Mouse (Mus musculus) CD4-positive, CD25-positive, alpha-beta regulatory T cell, adult 4 months (primary cell): Measurements from ENCODE around the gene Impdh2. TPM values are rescaled to one million over a fixed set of nuclear protein-coding genes. Genes with fewer than 3 reads are reported as not detected.

Source experiments
- ATAC-seq: one replicate; pipeline ENCODE4 v1.8.0; 2017
- polyA plus RNA-seq, 2 experiments: library from polyadenylated mRNA; unstranded; fragments of 100-300 nt; shearing (Covaris generic); gene quantifications; one replicate each; pipeline ENCODE4 v1.2.1; 2017

Gene Impdh2
- polyA plus RNA-seq: 100 to 1,000 TPM; 155 to 180 TPM

GRCm38 (mm10) chr9:108560227-108560841, at the start of gene Impdh2:
Impdh2 (plus strand) TSS chr9:108560286.
- ATAC-seq: peak; percentile 99

DNA sequence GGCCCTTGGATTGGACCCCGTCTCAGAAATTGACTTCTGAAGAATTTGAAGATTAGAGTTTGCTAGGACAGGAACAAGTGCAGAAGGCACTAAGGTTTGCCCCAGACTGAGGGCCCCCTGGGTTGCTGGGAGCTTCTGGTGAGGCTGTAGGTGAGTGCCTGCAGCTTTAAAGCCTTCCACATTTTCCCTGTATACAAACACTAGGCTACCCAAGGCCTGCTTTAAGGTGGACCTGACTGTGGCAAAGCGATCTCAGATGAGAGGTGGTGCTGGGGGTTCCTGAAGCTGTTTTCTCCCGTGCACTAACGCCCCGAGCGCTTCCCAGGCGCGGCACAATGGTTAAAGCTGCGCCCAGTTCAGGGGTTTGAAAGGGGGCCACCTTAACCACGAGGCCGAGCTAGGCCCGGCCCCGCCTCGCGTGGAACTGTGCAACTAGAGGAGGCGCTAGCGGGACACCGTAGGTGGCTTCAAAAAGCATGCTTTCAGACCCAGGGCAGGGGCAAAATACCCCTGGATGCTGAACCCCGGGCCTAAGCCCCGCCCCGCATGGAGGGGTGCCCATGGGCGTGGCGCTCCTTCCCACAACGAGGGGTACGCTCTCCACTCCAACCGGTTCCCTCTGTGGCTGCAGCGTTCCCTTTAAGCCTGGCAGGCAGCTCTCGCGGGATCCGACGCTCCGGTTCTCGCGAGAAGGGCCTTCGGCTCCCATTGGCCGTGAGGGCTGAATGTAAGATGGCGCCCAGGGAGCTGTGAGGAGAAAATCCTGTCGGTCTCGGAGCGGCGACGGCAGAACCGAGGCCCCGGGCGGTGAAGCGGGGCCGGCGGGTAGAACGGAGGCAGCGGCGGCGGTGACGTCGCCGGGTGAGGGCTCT, 43.5 kb upstream of the Impdh2 start, which contains the start of gene Qrich1:
Qrich1 (plus strand) TSS at position 427 of the 872 bp plus-strand sequence.
- ATAC-seq: peak; percentile 94

DNA sequence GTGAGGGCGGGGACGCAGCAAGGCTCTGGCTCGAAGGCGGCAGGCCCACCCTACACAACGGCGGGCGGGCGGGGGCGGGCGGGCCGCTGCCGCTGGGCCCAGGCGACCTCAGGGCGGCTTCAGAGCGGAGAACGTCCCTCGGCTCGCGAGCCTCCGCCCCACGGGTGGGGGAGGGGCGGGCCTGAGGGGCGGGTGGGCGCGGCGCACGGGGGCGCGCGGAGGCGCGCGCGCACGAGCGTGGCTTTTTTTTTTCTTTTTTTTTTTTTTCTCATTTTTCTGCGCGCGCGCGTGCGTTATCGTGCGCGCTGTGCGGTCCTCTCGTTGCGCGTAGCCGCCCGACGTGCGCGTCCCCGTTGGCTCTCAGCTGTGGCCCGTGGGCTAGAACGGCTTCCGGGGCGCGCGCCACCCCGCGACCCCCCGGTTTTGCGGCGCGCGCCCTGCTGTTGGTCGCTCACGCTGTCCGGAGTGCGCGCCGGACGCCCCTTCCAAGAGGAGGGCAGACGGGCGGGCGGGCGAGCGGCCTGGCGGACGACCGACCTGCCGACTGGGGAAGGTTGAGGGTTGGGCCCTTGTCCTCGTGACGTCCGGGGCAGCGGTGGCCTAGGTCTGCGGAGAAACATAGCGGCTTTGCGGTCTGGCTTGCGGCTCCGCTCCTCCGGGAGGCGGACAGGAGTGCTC, 42.7 kb upstream of the Impdh2 start:
- peak; percentile 26 for ATAC-seq

DNA sequence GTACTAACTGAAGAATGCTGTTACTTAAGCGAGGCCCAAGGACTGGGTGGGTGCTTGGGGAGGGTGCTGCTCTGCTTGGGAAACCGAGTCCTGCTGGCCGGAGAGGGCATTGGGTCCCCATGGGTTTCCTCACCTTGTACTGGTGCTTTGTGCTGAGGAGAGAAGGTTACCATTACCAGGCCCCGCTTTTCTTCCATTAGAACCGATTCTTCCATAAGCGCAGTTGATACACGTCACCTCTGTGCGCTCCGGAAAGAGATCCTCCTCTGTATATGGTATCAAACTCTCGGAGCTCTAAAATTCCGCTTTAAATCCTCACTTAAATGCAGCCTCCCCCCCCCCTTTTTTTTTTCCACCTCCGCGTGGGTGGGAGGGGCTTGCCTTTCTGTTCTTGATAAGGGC, 42.2 kb upstream of the Impdh2 start:
- ATAC-seq: peak; percentile 51

GRCm38 (mm10) chr9:108521604-108522003, 38.5 kb upstream of the Impdh2 start:
- no peak for ATAC-seq

GRCm38 (mm10) chr9:108523341-108523740, 36.7 kb upstream of the Impdh2 start:
- no peak for ATAC-seq

- ATAC-seq: no peak
Observed at GRCm38 (mm10) chr9:108525400-108525799, 34.7 kb upstream of the Impdh2 start.

GRCm38 (mm10) chr9:108530954-108531353, 29.1 kb upstream of the Impdh2 start:
- no peak for ATAC-seq

DNA sequence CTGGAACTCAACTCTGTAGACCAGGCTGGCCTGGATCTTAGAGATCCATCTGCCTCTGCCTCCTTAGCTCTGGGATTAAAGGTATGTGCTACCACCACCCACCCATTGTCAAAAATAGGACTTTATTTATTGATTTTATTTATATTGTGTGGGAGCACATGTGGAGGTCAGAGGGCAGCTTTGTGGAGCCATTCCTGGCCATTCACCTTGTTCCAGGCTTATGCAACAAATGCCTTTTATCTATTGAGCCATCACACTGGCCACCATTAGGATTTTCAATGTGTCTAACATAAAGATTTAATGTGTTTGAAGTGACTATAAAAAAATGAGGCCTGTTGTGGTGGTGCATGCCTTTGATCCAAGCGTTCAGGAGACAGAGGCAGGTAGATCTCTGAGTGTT, 28.6 kb upstream of the Impdh2 start:
- ATAC-seq: no peak

DNA sequence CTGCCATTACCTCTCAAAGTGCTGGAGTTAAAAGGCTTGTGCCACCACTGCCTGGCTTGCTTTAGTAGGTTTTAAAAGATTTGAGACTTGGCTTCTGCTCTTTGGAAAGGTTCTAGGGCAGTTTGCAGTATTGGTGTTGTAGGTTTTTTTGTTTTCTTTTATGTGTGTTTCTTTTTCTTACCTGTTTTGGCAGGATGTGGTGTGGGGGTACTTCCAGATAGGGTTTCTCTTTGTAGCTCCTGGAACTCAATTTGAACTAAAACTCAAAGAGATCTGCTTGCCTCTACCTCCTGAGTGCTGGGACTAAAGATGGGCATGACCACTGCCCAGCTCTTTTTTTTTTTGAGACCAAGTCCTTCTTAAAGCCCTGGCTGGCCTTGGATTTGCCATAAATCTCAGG, 19.2 kb upstream of the Impdh2 start:
- ATAC-seq: peak; percentile 78

- no peak for ATAC-seq
Observed at GRCm38 (mm10) chr9:108545986-108546385, 14.1 kb upstream of the Impdh2 start.

- ATAC-seq: no peak
Observed at GRCm38 (mm10) chr9:108546875-108547274, 13.2 kb upstream of the Impdh2 start.

GRCm38 (mm10) chr9:108559169-108559568, 917 bp upstream of the Impdh2 start:
- no peak for ATAC-seq

DNA sequence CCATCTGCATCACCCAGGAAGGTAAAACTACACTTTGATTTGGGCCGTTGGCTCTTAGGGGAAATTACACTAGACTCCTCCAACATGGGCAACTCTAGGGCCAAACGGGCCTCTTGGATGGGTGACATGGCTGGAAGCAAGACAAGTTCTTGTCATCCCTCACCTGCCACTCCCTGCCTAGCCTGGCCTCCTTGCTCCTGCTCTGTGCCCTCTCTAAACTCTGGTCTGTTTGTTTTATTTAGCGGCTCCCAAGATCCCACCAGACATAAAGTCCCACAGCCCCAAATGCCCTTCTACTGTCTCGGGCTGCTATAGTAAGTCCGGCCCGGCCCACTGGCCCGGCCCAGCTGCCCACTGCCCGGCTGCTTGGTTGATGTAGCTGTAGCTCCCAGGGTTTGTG, 3.6 kb downstream of the Impdh2 start:
- ATAC-seq: no peak

DNA sequence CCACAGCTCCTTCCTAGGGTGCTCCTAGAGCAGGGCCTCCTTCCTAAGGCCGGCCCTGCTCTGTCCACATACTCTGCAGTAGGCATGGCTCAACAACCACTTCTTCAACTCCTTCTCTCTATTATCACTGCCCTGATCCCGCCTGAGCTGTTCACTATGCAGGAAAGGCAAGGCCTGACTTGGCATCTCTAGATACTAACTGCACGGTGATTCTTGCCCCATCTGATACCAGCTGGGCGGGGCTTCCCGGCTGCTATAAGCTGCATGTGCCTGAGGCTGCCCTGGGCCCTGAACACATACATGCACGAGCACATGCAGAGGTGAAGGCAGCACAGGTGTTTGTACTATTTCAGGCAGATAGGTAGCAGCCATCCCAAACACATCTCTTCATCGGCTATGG, 4.0 kb downstream of the Impdh2 start:
- no peak for ATAC-seq

DNA sequence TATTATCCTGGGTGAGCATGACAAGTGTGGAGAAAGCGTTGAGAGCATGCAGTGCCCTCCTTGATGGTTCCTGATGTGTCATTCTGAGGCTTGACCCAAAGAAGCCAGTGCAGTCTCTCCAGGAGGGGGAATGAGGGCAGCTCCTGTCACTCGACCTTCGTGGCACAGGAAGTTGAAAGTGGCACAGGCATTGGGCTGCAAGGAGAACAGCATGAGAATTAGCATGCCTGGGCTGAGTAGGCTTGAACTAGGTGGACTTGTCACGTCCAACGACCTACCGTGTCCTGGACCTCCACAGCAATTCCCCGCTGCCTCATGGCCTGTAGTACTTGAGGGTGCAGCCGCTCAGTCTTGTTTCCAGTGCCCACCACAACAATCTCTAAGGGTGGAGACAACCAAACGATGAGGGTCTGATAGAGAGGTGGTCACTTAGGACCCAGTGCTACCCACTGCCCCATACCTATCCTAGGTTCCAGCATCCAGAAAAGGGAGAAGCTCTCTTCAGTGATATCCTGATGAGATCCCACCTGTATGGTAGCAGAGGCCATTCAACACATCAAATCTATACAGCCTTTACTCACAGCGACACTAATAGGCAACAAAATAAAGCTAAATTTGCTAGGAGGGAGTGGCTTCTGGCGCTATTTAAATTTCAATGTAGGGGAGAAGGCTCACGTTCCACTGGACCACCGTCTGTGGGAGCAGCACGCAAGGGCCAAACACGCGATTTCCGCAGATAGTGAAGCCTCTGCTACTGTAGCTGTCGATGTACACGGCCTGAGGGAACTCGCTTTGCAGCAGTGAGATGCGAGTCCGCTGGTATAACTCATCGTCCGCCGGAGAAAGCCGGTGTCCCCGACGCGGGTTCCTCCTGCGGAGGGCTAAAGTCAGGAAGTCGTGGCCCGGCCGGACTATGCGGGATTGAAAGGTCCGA, 6.1 kb downstream of the Impdh2 start:
- ATAC-seq: no peak

- peak; percentile 81 for ATAC-seq
Observed at GRCm38 (mm10) chr9:108566815-108567776, 7.0 kb downstream of the Impdh2 start, which contains the start of gene Ndufaf3. Ndufaf3 (minus strand) TSS chr9:108567434.

GRCm38 (mm10) chr9:108567931-108568419, 7.9 kb downstream of the Impdh2 start:
- ATAC-seq: no peak

GRCm38 (mm10) chr9:108568511-108568921, 8.4 kb downstream of the Impdh2 start:
- ATAC-seq: no peak

DNA sequence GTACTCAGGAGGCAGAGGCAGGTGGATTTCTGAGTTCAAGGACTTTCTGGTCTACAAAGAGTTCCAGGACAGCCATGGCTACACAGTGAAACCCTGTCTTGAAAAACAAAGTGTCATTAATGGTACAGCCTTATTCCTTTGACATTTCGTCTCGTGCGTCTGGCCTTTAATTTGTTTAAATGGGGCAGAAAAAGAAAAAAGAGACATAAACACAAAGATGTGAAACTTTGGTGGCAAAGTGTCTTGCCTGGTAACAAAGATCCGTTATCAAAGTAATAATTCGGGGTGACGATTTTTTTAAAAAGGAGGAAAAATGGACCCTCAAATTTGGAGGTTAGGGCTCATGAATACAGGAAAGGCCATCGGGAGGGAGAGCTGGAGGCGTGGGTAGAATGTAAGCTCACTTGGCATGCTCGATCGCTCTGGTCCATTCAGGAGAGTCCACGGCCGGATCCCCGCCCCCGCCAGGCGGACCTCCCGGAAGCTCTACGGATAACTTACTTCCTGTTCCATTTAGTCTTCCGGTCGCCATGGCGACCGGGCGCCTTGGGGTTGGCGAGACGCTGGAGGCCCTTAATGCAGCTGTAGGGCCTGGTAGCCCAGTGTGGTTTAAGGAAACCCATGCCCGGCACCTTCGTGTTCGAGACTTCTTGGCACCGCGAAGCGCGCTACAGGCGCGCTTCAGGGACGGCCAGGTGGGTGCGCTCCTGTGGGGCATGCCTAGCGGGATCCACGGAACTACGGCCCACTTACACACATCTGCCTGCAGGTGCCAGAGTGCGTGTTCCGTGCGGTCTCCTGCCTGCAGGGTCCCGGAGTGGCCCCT, 9.5 kb downstream of the Impdh2 start, which contains the start of gene Dalrd3:
Dalrd3 (plus strand) TSS at position 506 of the 826 bp plus-strand sequence.
- ATAC-seq: peak; percentile 63
